Mouse (Mus musculus): ENCODE results near the gene Ankrd24. TPM values are rescaled to one million over a fixed set of nuclear protein-coding genes. Genes with fewer than 3 reads are reported as not detected.

Gene Ankrd24
- total RNA-seq (2017) = 8.1 and 10.6 TPM in 2 replicates

DNA sequence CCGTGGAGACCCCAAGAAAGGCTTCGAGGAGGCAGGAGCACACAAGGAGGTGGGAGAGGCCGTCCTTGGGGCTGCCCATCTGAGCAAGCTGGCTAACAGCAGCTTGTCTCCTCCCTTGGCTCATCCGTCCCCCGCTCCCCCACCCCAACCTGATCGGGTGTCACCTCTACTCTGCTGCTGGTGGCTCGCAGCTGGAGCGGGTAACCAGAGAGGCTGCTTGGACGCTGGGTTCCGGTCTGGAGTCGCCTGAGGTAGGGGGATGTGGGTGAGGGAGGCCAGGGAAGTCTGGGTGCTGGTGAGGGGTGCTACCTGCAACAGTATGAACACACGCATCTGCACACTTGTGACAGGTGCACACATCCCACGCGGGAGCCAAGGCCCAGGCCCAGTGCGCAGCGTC is at the start of gene Ankrd24:
TSS of gene Ankrd24 (plus strand) at position 151 of the 400 bp plus-strand sequence.
- no peak for ATAC-seq (replicated peaks; ENCODE audit: low read depth, poor library complexity, severe bottlenecking)

DNA sequence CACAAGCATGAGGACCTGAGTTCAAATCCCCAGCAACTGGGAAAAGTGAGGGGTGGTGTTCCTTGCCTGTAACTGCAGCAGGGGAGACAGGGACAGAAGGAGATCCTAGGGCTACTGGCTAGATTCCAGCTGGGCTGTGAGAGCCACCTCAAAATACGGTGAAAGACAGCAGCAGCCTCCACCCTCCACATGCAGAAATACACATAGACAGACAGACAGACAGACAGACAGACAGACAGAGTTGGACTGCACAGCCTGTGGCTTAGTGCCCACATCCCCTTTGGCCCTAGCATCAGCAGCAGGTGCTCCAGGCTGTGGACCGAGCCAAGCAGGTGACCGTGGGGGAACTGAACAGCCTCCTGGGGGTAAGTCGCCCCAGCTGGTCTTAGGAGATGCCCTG is 48.4 kb upstream of the Ankrd24 start:
- ATAC-seq (replicated peaks; ENCODE audit: low read depth, poor library complexity, severe bottlenecking) = peak; percentile 24

DNA sequence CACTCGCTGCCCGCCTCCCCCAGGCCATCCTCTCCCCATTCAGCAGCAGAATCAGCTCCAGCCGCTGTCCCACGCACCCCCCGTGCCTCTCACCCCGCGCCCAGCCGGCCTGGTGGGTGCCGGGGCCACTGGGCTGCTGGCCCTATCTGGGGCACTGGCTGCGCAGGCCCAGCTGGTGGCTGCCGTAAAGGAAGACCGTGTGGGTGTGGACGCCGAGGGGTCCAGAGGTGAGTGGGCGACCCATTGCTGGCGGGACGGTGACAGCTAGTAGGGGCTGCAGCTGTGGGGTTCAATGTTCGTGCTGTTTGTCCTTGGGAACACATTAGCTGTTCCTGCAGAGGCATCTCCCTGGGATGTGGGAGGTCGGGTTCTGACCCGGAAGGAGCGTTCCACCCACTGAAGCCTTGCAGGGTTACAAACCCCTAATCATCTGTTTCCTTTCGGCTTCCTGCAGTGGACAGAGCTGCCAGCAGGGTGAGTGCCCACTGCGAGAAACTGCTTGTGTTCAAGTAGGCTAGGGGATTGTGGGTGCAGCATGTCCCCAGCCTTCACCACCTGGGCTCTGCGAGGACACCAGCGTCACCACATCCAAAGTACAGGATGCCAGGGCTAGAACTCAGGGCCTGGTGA is 47.8 kb upstream of the Ankrd24 start:
- ATAC-seq (replicated peaks; ENCODE audit: low read depth, poor library complexity, severe bottlenecking) = peak; percentile 84

DNA sequence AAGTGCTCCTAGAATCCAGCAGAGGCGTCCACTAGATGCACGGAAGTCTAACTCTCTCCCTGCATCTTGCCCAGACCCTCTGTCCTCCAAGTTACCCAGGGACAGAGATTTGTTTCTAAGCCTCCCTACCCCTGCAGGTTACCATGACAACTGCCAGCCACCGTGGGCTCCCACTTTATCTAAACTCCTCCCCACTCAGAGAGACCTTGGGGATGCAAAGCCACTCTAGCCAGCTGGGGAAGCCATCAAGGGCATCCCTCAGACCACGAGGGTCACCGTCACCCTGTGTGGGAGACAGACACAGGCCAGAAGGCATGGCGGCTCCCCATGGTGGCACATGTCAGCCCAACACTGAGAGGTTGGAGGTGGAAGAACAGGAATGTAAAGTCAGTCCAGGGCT is 45.0 kb upstream of the Ankrd24 start:
- ATAC-seq (replicated peaks; ENCODE audit: low read depth, poor library complexity, severe bottlenecking) = no peak

DNA sequence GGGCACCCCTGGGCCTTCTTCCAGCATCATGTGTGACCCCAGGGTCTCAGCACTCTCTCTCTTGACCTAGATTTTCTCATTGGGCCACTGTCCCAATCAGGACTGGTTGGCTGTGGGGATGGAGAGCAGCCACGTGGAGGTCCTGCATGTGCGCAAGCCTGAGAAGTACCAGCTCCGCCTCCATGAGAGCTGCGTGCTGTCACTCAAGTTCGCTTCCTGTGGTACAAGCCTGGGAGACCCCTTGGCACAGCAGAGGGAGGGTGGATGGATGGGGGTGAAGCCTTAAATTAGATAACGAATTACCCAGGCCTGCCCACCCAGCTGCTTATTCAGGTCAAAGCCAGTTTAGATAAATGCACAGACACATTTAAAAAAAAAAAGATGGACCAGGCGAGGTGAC is 39.6 kb upstream of the Ankrd24 start:
- peak; percentile 27; the same call in 1 of the 2 replicates for ATAC-seq (replicated peaks; ENCODE audit: low read depth, poor library complexity, severe bottlenecking)

DNA sequence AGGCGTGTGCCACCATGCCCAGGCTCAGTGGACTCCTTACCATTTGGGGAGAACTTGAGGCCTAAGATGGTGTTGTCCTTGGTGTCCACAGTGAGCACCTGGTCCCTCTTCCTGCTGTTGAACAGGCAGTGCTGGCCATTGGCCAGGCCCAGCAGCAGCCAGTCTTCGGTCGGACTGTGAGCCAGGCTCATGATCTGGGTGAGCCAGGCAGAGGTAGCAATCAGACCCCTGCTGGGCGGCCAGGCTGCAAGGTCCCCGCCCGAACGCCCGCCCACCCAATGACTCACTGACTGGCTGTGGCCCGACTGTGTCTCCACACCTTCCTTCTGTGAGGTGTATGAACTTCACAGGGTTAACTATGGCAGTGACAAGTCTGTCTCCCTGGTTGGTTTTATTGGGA is 36.5 kb upstream of the Ankrd24 start:
- ATAC-seq (replicated peaks; ENCODE audit: low read depth, poor library complexity, severe bottlenecking) = no peak

DNA sequence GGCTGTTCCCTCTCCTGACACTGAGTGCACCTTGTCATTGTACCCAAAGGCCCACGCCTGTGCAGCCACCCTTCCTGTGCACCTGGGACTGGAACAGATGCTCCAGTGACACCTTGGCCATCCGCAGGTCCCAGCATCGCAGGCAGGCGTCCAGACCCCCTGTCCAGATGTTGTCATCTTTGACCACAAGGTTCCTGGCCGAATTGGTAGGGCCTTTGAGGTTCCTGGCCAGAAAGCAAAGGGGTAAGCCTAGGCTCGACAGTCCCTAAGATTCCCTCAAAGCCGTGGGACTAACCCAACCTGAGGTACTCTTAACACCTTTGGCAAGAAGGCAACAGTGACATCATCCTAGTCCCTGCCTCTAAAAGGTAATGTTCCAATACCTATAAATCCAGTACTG is 35.7 kb upstream of the Ankrd24 start:
- ATAC-seq (replicated peaks; ENCODE audit: low read depth, poor library complexity, severe bottlenecking) = no peak

DNA sequence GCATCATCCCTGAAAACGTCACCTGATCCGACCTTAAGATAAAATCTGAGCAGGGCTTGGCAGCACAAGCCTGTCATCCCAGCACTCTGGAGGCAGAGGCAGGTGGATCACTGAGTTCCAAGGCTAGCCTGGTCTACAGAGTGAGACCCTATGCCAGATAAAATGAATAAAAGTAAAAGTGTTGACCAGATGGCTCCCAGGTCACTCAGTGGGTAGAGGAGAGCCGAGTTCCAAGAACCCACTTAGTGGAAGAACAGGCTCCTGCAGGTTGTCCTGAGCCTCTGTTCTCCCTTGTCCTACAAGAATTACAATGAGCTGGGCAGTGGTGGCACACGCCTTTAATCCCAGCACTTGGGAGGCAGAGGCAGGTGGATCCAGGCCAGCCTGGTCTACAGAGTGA is 35.1 kb upstream of the Ankrd24 start:
- ATAC-seq (replicated peaks; ENCODE audit: low read depth, poor library complexity, severe bottlenecking) = no peak

DNA sequence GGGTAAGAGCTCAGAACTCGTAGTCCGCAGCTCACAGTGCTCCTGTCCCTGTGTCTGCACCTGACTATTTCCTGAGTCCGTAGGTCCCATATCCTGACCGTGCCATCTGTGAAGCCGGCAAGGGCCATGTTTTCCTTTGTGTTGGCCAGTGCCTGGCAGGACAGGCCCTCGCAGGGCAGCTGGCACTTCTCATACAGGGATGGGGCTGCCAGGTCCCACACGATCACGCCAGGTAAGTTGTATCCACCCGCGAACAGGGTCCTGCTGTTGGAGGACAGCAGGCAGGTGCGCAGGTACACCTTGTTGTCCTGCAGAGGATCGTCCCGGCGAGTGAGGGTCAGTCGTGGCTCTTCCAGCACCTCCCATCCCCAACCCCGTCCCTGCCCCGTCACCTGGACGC is 34.4 kb upstream of the Ankrd24 start:
- ATAC-seq (replicated peaks; ENCODE audit: low read depth, poor library complexity, severe bottlenecking) = no peak

DNA sequence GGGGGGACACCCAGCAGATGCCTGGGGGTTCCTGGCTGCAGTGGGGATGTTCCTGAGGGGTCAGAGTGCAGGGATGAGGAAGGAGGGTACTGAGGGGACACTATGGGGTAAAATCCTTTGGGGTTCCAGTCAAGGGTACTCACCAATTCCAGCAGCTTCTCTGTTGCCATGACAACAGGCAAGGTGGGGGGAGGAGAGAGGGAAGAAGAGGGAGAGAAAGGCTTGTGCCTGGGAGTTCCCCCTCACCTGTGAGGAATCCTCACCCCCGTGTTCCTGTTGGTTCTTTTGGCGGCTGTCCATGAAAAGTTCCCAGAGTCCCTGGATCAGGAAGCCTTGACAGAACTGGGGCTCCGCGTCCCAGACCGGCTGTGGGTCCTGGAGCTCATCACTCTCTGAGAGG is 32.7 kb upstream of the Ankrd24 start:
- no peak for ATAC-seq (replicated peaks; ENCODE audit: low read depth, poor library complexity, severe bottlenecking)

DNA sequence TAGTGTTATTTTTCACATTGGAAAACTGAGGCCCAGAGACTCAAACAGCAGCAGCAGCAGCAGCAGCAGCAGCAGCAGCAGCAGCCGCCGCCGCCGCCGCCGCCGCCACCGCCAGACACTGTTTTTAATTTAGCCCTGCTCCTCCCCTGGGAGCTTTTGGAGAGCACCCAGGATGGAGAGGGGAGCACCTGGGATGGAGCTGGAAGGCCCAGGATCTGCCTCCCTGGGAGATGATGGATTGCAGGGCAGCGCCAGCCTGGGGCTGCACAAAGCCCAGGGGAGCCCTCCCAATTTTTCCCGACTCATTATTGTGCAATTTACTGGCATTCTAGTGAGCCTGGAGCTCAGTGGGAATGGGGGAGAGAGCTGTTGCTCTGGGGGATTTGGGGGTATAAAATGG is 31.7 kb upstream of the Ankrd24 start:
- no peak for ATAC-seq (replicated peaks; ENCODE audit: low read depth, poor library complexity, severe bottlenecking)

DNA sequence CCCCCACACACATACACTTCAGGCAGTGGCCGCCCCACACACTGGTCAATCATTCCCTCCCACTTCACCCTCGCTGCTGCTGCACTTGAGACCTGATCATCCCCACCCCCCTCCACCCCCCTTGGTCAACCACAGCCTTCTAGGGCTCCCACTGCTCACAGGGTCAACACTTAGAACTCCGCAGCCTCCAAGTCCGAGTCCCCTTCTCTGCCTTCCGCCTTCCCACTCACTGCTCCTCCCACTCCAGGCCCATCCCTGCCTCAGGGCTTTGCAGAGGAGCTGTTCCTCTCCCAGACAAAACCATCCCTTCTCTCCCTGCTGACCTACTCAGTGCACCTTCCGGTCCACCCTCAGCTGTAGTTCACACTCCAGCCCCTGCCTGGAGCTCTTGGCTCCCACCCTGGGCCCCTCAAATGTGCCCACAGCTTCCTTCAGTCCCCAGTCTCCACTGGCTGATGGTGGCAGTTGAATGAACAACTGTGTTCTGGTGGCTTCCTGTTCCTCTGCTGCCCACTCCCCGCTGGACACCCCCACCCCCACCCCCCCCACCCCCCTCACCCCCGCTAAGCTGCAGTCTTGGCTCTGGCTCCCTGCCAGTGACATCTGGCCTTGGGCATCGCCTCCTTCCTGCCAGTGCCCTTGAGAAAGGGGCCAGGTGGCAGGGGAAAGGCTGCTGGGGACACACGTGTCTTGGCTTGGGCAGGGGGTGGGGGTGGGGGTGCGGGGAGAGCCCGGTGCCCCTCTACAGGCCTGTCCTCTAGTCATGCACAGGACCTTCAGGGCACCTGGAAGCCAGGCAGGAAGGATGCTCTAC is 31.0 kb upstream of the Ankrd24 start:
- ATAC-seq (replicated peaks; ENCODE audit: low read depth, poor library complexity, severe bottlenecking) = peak; percentile 51

DNA sequence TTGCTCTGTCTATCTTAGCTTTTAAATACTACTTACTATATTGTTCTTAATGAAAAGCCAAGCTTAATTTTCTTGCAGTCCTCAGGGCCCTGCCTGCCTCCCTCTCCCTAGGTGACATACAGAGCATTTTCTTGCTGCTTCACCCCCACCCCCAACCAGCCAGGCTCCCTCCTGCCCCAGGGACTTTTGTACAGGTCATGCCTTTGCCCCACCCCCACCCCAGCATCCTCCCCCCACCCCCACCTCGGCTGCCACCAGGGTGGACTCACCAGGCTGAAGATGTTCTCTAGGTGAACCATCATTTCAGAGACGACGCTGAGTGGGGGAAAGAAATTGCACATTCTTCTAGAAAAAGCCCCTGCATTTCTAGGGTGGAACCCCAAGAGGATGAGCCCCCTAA is 30.0 kb upstream of the Ankrd24 start:
- ATAC-seq (replicated peaks; ENCODE audit: low read depth, poor library complexity, severe bottlenecking) = no peak

DNA sequence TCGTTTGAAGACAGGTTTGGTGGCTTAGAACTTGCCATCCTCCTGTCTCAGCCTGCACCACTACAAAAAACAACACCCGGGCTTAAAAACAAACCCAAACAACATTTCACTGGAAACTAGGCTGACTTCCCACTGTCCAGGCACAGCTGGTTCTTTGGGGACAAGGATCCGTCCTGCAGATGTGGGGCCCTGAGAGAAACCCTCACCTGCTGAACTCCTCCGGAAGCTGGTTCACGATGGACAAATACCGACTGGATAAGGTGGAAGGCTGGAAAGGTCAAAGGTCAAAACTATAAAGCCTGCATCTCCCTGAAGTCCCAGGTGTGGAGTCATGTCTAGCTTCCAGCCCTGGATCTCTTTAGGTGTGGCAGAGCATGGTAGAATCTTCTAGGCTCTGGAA is 29.5 kb upstream of the Ankrd24 start:
- no peak for ATAC-seq (replicated peaks; ENCODE audit: low read depth, poor library complexity, severe bottlenecking)

DNA sequence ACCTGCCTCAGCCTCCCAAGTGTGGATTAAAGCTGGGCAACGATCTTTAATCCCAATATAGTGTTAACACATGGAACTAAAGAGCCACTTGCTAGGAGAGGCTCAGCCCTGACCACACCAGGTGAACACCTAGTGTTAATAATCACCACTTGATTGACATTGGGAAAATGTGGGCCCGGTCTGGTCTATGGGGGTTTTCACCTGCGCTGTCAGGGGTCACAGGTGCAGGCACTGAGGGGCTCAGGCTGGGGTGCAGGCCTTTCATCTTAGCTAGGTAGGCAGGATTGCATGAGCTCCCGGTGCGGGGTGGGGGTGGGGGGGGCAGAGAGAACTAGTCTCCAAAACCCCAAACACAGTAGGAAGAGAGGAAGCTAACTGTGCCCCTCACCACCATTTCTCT is 28.7 kb upstream of the Ankrd24 start:
- no peak for ATAC-seq (replicated peaks; ENCODE audit: low read depth, poor library complexity, severe bottlenecking)

DNA sequence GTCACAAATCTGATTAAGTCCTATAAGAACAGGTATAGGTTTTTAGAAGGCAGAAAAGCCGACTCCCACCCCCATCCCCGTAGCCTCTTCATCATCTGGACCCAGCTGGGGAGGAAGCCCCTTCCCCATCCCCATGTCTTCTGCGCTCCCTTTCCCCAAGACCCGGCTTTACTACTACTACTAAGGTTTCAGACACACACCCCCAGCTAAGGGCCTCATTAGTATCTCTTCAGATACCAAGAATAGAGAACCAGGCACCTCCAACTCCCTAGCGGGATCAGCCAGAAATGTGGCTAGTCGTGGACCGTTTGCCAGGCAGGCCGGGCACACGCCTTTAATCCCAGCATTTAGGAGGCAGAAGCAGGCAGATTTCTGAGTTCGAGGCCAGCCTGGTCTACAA is 28.2 kb upstream of the Ankrd24 start:
- no peak for ATAC-seq (replicated peaks; ENCODE audit: low read depth, poor library complexity, severe bottlenecking)

DNA sequence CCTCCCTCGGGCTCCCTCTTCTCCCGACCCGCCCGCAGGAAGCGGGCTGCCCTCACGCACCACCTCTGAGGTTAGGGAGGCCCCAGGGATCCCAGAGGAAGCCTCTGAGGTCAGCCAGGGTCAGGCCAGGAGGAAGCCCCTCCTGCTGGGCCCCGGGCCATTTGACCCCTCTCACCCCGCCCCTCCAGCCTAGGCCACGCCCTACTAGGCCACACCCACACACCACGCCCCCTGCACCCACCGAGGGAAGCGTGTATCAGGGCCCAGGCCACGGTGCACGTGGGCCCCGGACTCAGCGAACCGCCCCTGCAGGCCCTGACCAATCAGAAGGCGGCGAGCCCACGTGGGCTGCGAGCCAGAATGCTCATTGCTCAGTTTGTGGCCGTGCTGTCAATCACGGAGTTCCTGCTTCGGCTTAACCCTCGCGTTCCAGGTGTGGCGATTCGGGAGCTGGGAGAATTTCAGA is 27.6 kb upstream of the Ankrd24 start, which contains the start of gene Tle6:
TSS of gene Tle6 (minus strand) at position 336 of the 466 bp plus-strand sequence.
- peak; percentile 73 for ATAC-seq (replicated peaks; ENCODE audit: low read depth, poor library complexity, severe bottlenecking)

DNA sequence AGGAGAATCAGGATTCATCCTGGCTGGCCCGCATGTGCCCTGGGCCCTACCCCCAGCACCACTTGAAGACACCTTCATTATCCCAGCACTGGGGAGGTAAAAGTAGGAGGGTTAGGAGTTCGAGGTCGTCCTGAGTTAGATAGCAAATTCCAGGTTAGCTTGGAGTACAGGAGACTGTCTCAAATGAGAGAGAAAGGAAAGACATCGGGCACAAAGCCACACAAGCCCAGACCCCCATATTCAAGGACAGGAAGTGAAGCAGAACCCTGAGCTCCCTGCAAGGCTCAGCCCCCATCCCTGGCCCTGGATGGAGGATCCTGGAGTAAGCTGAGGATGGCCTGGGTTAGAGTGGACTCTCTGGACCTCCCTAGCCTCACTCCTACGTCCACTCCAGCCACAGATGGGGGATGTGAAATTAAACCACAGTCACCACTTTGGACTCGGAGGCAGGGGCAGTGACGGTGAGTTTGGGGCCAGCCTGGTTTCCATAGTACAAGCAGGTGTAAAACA is 26.9 kb upstream of the Ankrd24 start:
- no peak for ATAC-seq (replicated peaks; ENCODE audit: low read depth, poor library complexity, severe bottlenecking)

DNA sequence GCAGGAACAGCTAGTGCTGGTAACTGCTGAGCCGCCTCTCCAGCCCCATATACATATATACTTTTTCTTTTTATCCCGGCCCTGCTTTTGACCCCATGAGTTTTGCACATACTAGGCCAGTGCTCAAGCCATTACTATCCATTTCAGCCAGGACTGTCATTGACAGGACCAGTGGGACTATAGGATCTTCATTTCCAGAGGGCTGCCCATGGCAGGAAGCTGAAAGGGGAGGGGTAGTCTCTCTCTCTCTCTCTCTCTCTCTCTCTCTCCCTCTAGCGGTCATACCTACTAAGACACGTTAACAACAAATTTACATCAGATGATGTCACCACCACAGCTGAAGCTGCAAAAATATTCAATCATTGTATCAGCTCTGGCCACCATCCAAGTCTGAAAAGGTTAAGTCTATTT is 25.6 kb upstream of the Ankrd24 start:
- peak; percentile 9; the same call in 1 of the 2 replicates for ATAC-seq (replicated peaks; ENCODE audit: low read depth, poor library complexity, severe bottlenecking)

DNA sequence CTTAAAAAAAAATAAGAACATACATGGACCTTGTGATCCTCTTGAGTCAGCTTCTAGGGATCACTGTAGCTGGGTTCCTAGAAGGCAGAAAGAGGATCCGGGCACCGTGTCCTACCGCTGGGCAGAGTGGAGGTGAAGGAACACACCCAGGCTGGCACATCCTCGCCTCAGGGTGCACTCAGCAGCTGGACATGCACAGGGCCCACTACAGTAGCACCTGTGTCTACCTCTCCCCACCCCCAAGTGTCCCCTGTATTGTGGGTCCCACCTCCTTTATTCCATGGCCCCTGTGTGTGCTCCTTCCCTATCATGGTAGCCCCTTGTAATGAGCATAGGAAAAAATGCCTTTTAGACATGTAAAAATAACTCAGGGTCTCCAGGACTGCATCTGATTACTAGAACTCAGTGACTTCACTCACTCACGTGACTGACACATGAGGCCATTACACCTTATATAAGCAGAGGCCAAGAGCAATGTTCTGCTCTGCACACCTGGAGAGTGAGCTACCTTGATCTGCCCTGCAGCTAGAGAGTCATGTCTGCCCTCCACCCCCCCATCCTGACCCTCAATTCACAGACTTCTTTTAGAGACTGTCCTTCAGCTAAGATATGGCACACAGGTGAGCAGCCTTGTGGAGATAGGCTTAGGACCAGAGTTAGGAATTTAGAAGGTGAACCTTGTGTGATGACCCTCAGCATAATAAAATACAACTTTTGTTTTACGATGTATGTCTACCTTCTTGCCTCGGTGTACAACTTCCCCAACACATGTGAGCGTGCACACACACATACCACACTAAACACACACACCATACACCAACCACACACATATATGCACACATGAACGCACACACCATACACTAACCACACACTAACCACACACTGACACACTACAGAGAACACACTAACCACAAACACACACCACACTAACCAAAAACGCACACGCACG is 24.0 kb upstream of the Ankrd24 start:
- ATAC-seq (replicated peaks; ENCODE audit: low read depth, poor library complexity, severe bottlenecking) = no peak
